Mouse (Mus musculus) frontal cortex, adult (tissue): ENCODE results near the gene Mab21l1.
A peak's percentile ranks its signal among the peaks of the same experiment; 100 is the strongest.

Source experiments
- ATAC-seq: cut with Nextera tagmentation; 2 replicates; pipeline ENCODE4 v1.9.2; 2017; ENCODE audit warnings: mild to moderate bottlenecking, moderate library complexity, mixed read lengths; ENCODE audit not compliant: low TSS enrichment

The Mab21l1 gene

DNA sequence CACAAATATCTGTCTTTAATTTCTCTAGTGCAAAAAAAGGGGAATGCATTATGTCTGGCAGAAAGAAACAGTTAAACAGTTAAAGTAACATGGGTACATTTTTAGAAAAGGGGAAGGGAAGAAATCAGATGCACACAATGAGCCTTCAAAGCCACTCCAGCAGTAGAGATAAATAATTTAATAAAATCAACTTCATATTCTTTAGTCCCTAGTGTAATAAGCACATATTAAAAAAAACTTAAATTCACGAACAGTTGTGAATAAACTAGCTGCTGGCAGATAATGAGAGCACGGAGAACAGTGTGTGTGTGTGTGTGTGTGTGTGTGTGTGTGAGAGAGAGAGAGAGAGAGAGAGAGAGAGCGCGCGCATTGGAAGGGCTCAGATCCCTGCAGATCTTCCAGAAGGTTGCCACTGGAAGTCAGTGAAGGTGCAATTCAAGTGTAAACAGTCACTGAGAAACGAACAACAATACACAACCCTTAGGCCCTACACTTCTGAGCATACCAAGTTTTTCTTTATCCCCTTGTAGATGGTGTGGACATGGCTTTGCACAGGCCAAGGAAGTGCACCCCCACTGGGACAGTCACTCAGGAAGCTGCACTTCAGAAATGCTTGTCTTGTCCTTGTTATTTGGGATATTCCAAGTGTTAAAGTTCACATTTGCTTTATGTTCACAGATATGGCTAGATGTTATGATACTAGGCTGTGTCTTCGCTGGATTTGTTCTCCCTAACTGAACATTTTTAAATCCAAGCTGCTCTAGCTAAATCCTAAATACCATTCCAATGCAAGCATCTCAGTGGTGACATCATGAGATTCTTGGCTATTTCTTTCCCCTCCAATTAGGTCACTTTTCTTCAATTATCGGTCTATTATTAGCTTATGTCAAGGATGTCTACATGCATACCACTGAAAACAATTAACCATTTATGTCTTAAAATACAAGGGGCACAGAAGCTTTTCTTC lies 3.3 kb upstream of the Mab21l1 start:
- no peak for ATAC-seq

- ATAC-seq: peak; percentile 62
Observed at GRCm38 (mm10) chr3:55780120-55781070, 1.9 kb upstream of the Mab21l1 start.

- no peak for ATAC-seq
Observed at GRCm38 (mm10) chr3:55781429-55782055, 768 bp upstream of the Mab21l1 start.

DNA sequence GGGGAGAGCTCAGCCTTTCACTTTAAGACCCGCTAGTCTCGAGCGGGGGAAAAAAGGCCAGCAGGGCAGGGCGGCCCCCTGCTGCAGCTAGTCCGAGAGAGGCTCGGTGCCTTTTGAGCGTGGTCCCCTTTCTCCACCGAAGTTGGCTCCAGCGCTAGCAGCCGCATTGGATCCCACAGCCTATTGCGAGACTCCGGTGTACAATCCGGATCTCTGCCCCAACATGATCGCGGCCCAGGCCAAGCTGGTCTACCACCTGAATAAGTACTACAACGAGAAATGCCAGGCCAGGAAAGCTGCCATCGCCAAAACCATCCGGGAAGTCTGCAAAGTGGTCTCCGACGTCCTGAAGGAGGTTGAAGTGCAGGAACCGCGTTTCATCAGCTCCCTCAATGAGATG lies 461 bp downstream of the Mab21l1 start:
- no peak for ATAC-seq

- ATAC-seq: no peak
Observed at GRCm38 (mm10) chr3:55783171-55784081, 1.1 kb downstream of the Mab21l1 start.

GRCm38 (mm10) chr3:55784101-55784500 lies 1.8 kb downstream of the Mab21l1 start:
- ATAC-seq: no peak

DNA sequence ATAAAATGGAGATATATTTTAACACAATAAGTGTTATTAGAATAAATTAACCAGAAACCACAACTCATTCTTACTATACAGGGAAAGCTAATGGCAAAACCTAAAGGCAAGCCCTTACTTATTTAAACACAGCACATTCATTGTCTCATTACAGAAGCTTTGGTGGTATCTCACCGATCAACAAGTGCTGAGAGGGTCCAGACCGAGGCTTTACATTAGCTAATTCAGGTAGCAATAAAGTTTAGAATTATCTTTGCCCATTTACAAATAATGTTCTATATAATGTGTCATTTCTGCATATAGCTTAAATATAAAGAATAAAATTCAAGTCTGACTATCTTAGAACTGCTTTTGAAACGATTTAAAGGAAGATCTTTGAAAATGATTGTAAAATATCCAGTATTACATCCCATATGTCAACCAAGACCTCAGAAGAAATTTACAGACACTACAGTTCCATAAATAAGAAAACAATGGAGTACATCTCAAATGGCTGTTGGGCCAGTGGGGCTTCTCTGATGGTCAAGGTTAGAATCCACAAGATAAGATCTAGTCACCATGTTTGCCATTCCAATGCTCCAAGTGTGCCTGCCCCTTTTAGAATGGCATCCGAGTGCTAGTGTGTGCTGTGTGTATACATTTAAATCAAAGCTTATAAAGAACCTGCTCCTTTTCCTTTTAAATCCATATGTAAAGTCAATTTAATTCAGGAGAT lies 3.1 kb downstream of the Mab21l1 start:
- no peak for ATAC-seq

DNA sequence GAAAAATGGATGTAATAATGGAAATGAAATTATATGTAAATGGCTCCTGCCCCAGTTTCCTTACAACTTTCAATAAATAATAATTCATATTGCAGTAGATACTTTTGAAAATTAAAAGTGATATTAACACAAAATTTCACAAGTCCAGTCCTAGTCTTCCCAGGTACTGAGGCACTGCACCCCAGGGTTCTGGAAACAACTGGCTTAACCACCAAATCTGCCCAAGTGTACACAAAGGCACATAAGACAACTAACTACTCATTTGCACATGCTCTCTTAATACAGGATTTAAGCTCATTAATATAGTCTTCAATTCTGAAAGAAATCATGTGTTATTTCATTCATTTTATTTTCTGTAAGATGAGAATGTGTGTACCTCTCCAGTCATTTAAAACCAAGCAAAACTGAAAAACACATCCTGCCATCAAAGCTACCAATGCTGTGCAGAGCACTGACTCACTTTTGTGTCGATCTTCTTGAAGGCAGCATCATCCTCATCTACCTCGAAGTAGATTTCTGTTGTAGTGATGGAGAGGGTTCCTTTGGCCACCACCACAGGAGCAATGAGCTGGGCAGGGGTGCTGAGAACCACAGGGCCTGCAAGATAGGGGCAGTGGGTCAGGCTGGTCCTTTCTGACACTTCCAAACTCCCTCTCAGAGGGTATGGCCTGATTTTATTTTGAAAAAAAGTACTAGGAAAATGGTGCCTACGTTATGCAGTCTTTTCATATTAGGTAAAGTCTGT lies 3.8 kb downstream of the Mab21l1 start:
- ATAC-seq: no peak

- peak; percentile 32 for ATAC-seq
Observed at GRCm38 (mm10) chr3:55786835-55787486, 4.7 kb downstream of the Mab21l1 start.

- peak; percentile 42 for ATAC-seq
Observed at GRCm38 (mm10) chr3:55787487-55788213, 5.3 kb downstream of the Mab21l1 start.

DNA sequence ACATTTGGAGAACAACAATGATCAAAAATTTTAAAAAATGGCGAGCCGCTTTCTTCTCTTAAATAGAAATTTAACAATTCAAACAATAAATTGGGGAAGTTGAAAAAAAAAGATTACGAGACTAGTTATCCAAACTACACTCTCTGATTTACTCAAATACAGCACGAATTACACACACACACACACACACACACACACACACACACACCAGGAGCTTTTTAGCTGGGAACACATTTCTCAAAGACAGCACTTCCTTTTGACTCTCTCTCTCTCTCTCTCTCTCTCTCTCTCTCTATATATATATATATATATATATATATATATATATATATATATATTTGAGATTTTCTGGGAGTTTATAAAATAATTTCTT lies 5.9 kb downstream of the Mab21l1 start:
- ATAC-seq: no peak

- ATAC-seq: no peak
Observed at GRCm38 (mm10) chr3:55788621-55789201, 6.4 kb downstream of the Mab21l1 start.

- no peak for ATAC-seq
Observed at GRCm38 (mm10) chr3:55789856-55790255, 7.5 kb downstream of the Mab21l1 start.

DNA sequence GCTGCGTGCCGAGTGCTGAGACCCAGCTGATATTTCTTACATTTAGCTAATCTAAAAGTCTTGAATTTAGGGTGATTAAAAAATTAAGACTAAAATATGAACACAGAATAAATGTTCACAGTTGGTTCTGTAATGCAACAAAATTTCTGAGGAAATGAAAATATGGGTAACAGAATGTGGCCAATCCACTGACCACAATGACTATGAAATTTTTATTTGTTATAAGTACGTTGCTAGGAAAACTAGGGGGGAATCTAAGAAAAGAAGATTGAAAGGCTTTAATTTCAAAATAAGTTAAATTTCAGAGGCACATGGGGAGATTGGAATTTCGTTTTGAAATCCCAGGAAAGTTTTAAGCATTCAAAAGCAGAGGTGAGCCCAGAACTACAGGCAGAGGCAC lies 8.3 kb downstream of the Mab21l1 start:
- ATAC-seq: no peak

DNA sequence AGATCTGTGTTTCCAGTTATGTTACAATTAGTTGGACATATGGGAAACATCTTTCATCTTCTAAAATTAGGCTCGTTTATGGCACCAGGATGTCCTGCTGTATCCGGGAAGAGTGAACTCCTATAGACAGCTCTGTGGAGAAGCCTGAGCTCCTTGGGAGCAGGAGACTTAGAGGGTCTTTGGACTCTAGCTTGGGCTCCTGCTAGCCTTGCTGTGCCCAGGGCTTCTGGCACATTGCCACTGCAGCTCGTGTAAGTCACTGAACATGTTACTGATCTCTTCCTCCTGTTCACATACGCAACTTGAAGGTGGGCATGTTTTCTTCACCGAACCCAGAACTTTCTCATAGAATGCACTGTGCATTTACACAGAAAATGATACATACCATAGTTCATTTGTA lies 9.9 kb downstream of the Mab21l1 start:
- ATAC-seq: no peak

GRCm38 (mm10) chr3:55793842-55794575 lies 11.7 kb downstream of the Mab21l1 start:
- ATAC-seq: no peak

DNA sequence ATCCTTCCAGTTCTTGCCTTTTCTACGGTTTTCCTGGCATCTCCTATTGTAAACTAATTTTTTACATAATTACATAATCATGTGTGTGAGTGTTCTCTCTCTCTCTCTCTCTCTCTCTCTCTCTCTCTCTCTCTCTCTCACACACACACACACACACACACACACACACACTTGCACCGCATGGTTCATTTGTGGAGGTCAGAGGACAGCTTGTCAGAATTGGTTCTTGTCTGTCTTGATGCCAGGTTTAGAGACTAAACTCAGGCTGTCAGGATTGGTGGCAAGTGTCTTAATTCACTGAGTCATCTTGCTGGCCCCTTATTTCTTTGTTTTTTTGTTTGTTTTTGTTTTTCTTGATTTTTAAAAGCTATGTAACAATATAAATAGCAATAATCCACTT lies 12.5 kb downstream of the Mab21l1 start:
- no peak for ATAC-seq
